Mouse (Mus musculus): ENCODE data around the gene Agrp. TPM values are rescaled to one million over a fixed set of nuclear protein-coding genes. Genes with fewer than 3 reads are reported as not detected.
A peak's percentile ranks its signal among the peaks of the same experiment; 100 is the strongest.
"Not testable (repeated sequence)": the region's sequence is repeated elsewhere in the genome, so short reads cannot be mapped to it uniquely, and the experiment has no call there.

Agrp gene
- polyA plus RNA-seq, 1 experiment from 2014 or later, result 0.23 TPM

DNA sequence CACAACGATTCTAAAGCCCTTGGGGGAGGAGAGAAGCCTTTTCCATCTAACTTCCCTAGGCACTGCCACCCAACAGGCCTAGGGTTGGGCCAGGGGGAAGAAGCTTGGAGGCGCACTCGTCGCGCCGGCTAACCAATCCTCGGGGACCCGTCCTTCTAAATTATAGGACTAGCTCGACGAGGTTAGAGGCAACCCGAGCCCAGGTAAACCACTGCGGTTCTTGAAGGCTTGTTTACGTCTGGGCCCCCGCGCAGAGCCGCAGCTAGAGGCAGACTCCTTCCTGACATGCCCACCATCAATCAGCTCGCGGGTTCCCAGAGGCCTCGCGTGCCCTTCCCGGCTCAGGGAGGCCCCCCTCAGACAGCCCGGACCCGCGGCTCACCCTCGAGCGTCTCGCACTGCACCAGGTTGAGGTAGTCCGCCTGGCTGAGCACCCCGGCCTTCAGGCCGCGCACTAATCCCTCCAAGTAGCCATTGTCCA lies 71.8 kb downstream of the Agrp start:
- WGBS, result under 1% methylated on average over 31 of the region's 31 CpGs
- peaks cover 8% of the 10 kb centered on the region for H3K36me3 ChIP-seq
- H3K27me3 ChIP-seq (replicated peaks), result peaks cover 4% of the 10 kb centered on the region; the same call in 1 of the 2 replicates
- H3K4me1 ChIP-seq, result peaks cover 30% of the 10 kb centered on the region
- H3K4me2 ChIP-seq, result peak overlapping the region; percentile 92
- H3K9me3 ChIP-seq, result no peaks in the 10 kb centered on the region
- peak overlapping the region; percentile 98 for H3K4me3 ChIP-seq
- peak overlapping the region; percentile 86 for H3K27ac ChIP-seq (replicated peaks)
- H3K9ac ChIP-seq, result peak overlapping the region; percentile 97
- ATAC-seq (ENCODE audit: extremely low read depth, insufficient number of reproducible peaks, low FRiP score, low TSS enrichment), result peak; percentile 49

DNA sequence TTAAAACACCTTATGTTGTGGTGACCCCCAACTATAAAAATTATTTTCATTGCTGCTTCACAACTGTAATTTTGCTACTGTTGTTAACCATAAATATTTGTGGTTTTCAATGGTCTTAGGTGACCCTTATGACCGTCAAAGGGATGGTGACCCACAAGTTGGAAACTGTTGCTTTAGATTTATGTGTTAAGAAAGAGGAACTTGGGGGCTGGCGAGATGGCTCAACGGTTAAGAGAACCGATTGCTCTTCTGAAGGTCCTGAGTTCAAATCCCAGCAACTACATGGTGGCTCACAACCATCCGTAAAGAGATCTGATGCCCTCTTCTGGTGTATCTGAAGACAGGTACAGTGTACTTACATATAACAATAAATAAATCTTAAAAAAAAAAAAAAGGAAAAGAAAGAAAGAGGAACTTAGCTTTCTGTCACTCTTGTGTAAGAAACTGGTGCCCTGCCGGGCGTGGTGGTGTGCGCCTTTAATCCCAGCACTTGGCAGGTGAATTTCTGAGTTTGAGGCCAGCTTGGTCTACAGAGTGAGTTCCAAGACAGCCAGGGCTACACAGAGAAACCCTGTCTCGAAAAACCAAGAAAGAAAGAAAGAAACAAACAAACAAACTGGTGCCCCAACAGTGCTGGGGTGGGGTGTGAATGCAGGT lies 72.5 kb downstream of the Agrp start:
- Histone ChIP-seq H3K4me1 (peaks cover 30% of the 10 kb centered on the region), H3K4me2 (peak overlapping the region; percentile 92), H3K36me3 (peaks cover 15% of the 10 kb centered on the region), H3K9ac (peak overlapping the region; percentile 97), H3K27ac (replicated peaks) (peak overlapping the region; percentile 86; the same call in 1 of the 2 replicates), H3K4me3 (peak overlapping the region; percentile 98)
- not testable (repeated sequence) for H3K9me3 ChIP-seq; ATAC-seq (ENCODE audit: extremely low read depth, insufficient number of reproducible peaks, low FRiP score, low TSS enrichment); H3K27me3 ChIP-seq (replicated peaks)
- WGBS, result 74% methylated on average over 9 of the region's 9 CpGs

DNA sequence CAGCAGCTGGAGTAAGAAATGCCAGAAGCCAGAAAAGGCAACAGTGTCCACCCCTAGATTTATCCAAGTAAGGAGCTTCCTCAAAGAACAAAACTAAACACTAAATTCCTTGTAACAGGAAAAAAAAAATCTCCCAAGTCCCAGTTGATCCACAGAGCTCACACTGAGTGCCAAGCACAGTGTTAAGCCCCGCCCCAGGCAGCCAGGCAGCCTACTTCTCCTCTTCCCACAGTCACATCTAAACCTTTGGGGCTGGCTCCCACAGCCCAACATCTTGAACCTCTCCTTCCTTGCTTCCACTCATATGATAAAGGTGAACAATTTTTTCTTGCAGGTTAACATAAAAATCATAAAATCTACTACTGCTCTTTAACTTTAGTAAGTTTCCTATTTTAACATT lies 73.3 kb downstream of the Agrp start:
- peaks cover 30% of the 10 kb centered on the region for H3K4me1 ChIP-seq
- no peak overlapping the region for H3K27ac ChIP-seq (replicated peaks)
- no peak overlapping the region for H3K9ac ChIP-seq
- H3K27me3 ChIP-seq (replicated peaks), result peaks cover 4% of the 10 kb centered on the region; the same call in 1 of the 2 replicates
- no peak for ATAC-seq (ENCODE audit: extremely low read depth, insufficient number of reproducible peaks, low FRiP score, low TSS enrichment)
- no peak overlapping the region for H3K4me3 ChIP-seq
- 0 out of 2 replicates have a peak overlapping the region, but pooled peaks have one; percentile 92 for H3K4me2 ChIP-seq
- no peaks in the 10 kb centered on the region for H3K9me3 ChIP-seq
- 88% methylated on average over 1 of the region's 1 CpGs for WGBS
- H3K36me3 ChIP-seq, result peaks cover 20% of the 10 kb centered on the region

DNA sequence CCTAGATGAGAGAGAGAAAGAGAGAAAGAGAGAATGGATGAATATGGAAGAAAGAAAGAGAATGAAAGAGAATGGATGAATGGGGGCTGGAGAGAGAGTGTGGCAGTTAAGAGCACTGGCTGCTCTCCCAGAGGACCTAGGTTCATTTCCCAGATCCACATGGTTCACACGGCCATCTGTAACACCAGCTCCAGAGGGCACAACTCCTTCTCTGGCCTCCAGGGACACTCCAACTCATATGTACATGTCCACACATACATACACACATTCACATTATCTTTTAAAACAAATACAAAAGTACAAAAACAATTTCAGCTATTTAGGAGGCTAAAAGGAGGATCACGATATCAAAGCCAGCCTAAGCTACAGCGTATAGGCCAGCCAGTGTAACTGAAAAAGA lies 74.3 kb downstream of the Agrp start:
- peaks cover 30% of the 10 kb centered on the region for H3K4me1 ChIP-seq
- ATAC-seq (ENCODE audit: extremely low read depth, insufficient number of reproducible peaks, low FRiP score, low TSS enrichment), result no peak
- H3K4me2 ChIP-seq, result no peak overlapping the region
- H3K27ac ChIP-seq (replicated peaks), result no peak overlapping the region
- peaks cover 29% of the 10 kb centered on the region for H3K36me3 ChIP-seq
- no peak overlapping the region for H3K4me3 ChIP-seq
- H3K27me3 ChIP-seq (replicated peaks), result 0 out of 2 replicates have a peak, but pooled peaks cover 4% of the 10 kb centered on the region
- 85% methylated on average over 3 of the region's 3 CpGs for WGBS
- no peaks in the 10 kb centered on the region for H3K9me3 ChIP-seq
- H3K9ac ChIP-seq, result no peak overlapping the region

DNA sequence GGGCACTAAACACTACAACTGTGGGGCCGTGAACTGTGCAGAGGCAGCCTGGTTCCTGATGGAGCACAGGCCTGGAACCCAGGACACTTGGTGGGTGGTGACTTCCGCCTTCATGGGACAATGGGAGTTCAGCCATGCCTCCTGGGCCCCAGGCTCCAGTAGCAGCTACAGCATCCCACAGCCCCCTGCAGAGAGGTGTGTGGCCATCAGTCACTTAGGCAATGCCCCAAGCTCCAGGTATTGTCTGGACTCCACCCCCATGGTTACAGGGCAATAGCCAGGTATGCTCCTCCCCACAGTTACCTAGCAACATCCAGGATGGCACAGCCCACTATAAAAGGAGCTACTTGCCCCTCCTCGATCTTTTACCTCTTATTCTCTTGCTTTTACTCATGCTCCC lies 82.0 kb downstream of the Agrp start:
- Histone ChIP-seq H3K36me3 (peaks cover 24% of the 10 kb centered on the region), H3K27me3 (replicated peaks) (no peaks in the 10 kb centered on the region), H3K4me1 (0 out of 2 replicates have a peak, but pooled peaks cover 10% of the 10 kb centered on the region), H3K9ac (no peak overlapping the region), H3K4me2 (no peak overlapping the region), H3K4me3 (no peak overlapping the region), H3K27ac (replicated peaks) (no peak overlapping the region), H3K9me3 (no peaks in the 10 kb centered on the region)
- ATAC-seq (ENCODE audit: extremely low read depth, insufficient number of reproducible peaks, low FRiP score, low TSS enrichment), result no peak; the same call in 1 of the 2 replicates
- WGBS, result 82% methylated on average over 3 of the region's 3 CpGs

DNA sequence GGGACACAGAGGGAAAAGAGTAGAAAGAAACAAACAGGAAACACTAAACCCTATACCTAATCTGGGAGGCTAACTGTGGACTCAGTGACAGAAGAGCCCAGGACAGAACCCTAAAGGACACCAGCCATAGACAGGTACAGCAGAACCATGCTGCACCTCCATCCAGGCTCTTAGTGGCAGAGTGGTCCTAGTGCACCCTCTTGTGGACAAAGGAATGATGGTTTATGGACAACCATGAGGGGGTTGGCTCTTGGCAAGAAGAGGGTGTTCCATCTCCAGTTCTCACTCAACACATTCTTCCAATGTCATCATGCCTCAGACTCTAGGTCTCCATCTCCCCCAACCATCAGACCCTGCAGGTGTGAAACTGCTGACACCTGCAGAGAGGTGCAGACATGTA lies 83.1 kb downstream of the Agrp start:
- Histone ChIP-seq H3K9me3 (no peaks in the 10 kb centered on the region), H3K4me1 (0 out of 2 replicates have a peak, but pooled peaks cover 10% of the 10 kb centered on the region), H3K4me3 (no peak overlapping the region), H3K4me2 (no peak overlapping the region), H3K27ac (replicated peaks) (no peak overlapping the region), H3K9ac (no peak overlapping the region), H3K27me3 (replicated peaks) (no peaks in the 10 kb centered on the region), H3K36me3 (peaks cover 16% of the 10 kb centered on the region)
- ATAC-seq (ENCODE audit: extremely low read depth, insufficient number of reproducible peaks, low FRiP score, low TSS enrichment), result no peak

DNA sequence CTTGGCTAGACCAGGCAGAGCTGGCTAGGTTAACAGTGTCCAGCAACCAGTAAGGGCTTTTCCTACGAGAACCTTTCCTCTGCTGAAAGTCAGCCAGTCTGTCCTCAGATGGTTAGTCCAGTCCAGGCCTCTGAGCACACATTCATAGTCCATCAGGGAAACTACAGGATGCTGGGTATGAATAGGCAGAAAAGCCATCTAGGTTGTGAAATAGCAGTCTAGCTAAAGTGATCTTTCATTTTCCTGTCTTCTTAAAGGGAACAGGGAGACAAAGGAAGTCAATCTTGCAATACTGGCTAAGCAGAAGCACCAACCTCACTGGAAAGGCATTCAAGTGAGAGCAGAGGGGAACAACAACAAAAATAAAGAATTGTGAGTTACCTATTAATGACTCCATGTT lies 84.4 kb downstream of the Agrp start:
- ATAC-seq (ENCODE audit: extremely low read depth, insufficient number of reproducible peaks, low FRiP score, low TSS enrichment), result no peak
- Histone ChIP-seq H3K27ac (replicated peaks) (no peak overlapping the region), H3K4me2 (no peak overlapping the region), H3K9ac (no peak overlapping the region), H3K27me3 (replicated peaks) (no peaks in the 10 kb centered on the region), H3K9me3 (no peaks in the 10 kb centered on the region), H3K4me1 (0 out of 2 replicates have a peak, but pooled peaks cover 10% of the 10 kb centered on the region), H3K36me3 (peaks cover 5% of the 10 kb centered on the region; the same call in 1 of the 2 replicates), H3K4me3 (no peak overlapping the region)
- WGBS, result 71% methylated on average over 1 of the region's 1 CpGs

DNA sequence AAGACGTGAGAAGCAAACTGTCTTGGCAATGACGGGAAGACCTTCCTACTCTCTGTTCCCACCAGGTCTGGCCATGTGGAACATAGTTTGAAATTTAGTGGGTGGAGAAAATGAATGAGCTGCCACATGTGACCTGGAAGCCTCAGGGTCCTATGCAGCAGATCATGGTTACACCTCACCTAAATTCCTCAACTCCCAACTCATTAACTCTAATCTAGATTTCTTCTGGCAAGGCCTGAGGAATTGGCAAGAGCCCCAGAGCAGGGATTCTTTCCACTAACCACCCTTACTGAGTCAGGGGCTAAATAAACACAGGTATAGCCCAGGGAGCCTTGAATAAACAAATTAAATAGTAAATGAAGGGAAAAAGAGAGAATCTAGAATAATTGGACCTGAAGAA lies 85.2 kb downstream of the Agrp start:
- Histone ChIP-seq H3K4me2 (no peak overlapping the region), H3K4me1 (peaks cover 10% of the 10 kb centered on the region; the same call in 1 of the 2 replicates), H3K27me3 (replicated peaks) (no peaks in the 10 kb centered on the region), H3K4me3 (no peak overlapping the region), H3K36me3 (peaks cover 4% of the 10 kb centered on the region; the same call in 1 of the 2 replicates), H3K9ac (no peak overlapping the region), H3K9me3 (no peaks in the 10 kb centered on the region), H3K27ac (replicated peaks) (no peak overlapping the region)
- no peak for ATAC-seq (ENCODE audit: extremely low read depth, insufficient number of reproducible peaks, low FRiP score, low TSS enrichment)
- WGBS, result 93% methylated on average over 2 of the region's 2 CpGs

DNA sequence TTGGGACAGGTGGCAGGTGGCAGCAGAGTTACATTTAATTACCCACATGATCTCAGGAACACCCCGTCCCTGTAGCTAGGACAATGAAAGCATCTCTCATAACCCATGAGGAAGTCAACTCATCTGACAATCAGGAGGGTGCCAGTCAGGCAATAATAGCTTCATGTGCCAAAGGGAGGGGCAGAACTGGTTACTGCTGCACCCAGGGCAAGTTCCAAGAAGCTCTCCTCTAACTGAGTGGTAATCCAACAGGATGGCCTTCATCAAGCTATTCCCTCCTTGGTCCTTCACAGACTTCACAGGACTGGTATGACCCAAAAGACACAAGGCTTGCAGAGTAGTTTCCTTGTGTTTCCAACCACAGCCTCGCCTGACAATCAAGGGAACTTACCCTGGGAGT lies 87.1 kb downstream of the Agrp start:
- WGBS, result 80% methylated on average over 2 of the region's 2 CpGs

DNA sequence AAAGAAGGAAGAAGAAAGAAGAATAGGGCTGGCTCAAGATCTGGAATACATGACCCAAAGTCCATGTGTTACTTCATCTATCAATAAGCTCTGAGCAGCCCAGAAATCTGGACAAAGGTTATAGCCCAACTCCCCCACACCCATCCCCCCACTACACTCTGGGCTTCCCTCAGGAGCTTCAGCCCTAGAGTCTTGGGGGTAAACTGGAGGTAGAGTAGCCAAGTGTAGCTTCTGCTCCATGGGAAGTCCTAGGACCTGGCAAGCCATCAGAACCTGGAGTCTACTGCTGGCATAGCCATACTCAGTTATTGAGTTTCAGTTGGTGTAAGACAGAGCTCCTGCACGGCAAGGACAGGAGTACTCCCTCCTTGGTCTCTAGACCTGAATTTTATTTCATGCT lies 87.7 kb downstream of the Agrp start:
- no peaks in the 10 kb centered on the region for H3K27me3 ChIP-seq (replicated peaks)
- WGBS, result 85% methylated on average over 1 of the region's 1 CpGs
- ATAC-seq (ENCODE audit: extremely low read depth, insufficient number of reproducible peaks, low FRiP score, low TSS enrichment), result no peak
- H3K4me3 ChIP-seq, result no peak overlapping the region
- peaks cover 4% of the 10 kb centered on the region; the same call in 1 of the 2 replicates for H3K36me3 ChIP-seq
- no peak overlapping the region for H3K9ac ChIP-seq
- H3K27ac ChIP-seq (replicated peaks), result no peak overlapping the region
- H3K4me2 ChIP-seq, result no peak overlapping the region
- H3K9me3 ChIP-seq, result no peaks in the 10 kb centered on the region
- H3K4me1 ChIP-seq, result peaks cover 34% of the 10 kb centered on the region

More for the DNA sequence above, 87.1 kb downstream of the Agrp start:
- Histone ChIP-seq H3K4me3 (no peak overlapping the region), H3K27ac (replicated peaks) (no peak overlapping the region), H3K4me2 (no peak overlapping the region), H3K9ac (no peak overlapping the region), H3K36me3 (peaks cover 4% of the 10 kb centered on the region; the same call in 1 of the 2 replicates), H3K27me3 (replicated peaks) (no peaks in the 10 kb centered on the region), H3K4me1 (peaks cover 29% of the 10 kb centered on the region), H3K9me3 (no peaks in the 10 kb centered on the region)
- ATAC-seq (ENCODE audit: extremely low read depth, insufficient number of reproducible peaks, low FRiP score, low TSS enrichment), result no peak

DNA sequence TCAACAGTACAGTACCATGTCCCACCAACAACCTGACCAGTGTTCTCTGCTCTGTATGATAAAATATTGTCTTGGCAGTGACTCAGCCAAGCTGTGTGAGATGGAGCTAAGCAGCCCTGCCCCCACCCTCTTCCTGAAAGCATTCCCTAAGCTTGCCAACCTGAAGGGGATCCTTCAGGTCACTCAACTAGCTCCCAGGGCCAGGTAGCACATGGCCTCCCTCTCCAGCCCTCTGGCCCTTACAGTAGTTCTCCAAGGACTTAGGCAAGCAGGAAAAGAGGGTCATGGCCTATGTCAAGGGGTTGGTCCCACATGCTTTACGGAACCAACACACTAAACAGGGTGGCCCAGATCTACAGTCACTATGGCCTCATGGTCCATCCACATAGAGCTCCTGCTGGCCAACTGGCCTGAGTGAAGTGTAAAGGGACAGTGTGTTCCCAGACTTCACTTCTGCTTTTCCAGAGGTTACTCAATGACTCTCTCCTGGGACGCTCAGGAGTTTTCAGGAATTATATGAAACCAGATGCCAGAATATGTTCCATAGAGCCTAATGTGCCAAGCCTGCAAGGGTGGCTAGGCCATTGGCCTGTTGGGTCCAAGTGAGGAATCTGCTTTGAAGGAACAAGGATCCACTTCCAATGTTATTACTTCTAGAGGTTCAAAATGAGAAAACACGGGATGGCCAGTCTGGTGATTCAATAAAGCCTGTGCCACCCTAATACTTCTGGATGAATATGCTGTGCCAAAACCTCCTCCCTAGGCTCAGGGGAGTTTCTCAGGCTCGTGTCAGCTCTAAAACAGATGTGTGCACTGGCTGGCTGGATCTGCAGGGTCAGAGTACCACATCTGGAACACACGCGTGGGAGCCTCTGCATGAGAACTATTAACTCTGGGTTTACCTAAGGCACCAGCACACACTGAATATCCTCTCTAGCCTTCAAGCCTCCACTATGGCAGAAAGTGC lies 90.5 kb downstream of the Agrp start:
- WGBS, result 81% methylated on average over 6 of the region's 6 CpGs
- Histone ChIP-seq H3K4me3 (no peak overlapping the region), H3K27ac (replicated peaks) (no peak overlapping the region), H3K9ac (no peak overlapping the region), H3K36me3 (peaks cover 9% of the 10 kb centered on the region), H3K4me2 (no peak overlapping the region), H3K9me3 (no peaks in the 10 kb centered on the region), H3K4me1 (peaks cover 44% of the 10 kb centered on the region), H3K27me3 (replicated peaks) (no peaks in the 10 kb centered on the region)
- ATAC-seq (ENCODE audit: extremely low read depth, insufficient number of reproducible peaks, low FRiP score, low TSS enrichment), result no peak

Measured in heart, embryonic 13.5 days (tissue).